25 mouse cellular contexts compared by ENCODE assay signal in genomic region chr12:57511560-57511959, GRCm38 (mm10). TPM values are rescaled to one million over a fixed set of nuclear protein-coding genes. Genes with fewer than 3 reads are reported as not detected.
"Had no signal": no experiment of that assay in that cellular context is flagged by ENCODE, and none has a peak within 500 bp of the region (broad histone marks: within the 10 kb centered on the region; RNA-seq: fewer than 3 reads in every experiment).

No protein-coding gene starts in this region.

- H3K4me2 ChIP-seq: heart, embryonic 12.5 days; hindbrain, embryonic 12.5 days; hindbrain, embryonic 14.5 days; intestine, embryonic 15.5 days; limb, embryonic 15.5 days had no signal

- H3K27me3 ChIP-seq: heart, embryonic 12.5 days; hindbrain, embryonic 12.5 days; intestine, embryonic 15.5 days; limb, embryonic 15.5 days had no signal

- ATAC-seq: hindbrain, embryonic 16.5 days; inflammation-experienced regulatory T-cells, adult 6 months; intestine, embryonic 15.5 days; intestine, postnatal 0 days had no signal

- H3K27ac ChIP-seq: gastrocnemius, adult 2 months; heart, embryonic 10.5 days; hindbrain, embryonic 10.5 days; hindbrain, embryonic 12.5 days; hindbrain, embryonic 14.5 days; intestine, embryonic 15.5 days; layer of hippocampus, adult 2 months; left cerebral cortex, adult 2 months; limb, embryonic 15.5 days had no signal

- H3K36me3 ChIP-seq: heart, embryonic 10.5 days; heart, embryonic 12.5 days; hindbrain, embryonic 10.5 days; hindbrain, embryonic 12.5 days; intestine, embryonic 15.5 days; limb, embryonic 15.5 days had no signal

- H3K4me1 ChIP-seq: heart, embryonic 10.5 days; heart, embryonic 12.5 days; hindbrain, embryonic 12.5 days had no signal

- H3K4me3 ChIP-seq: gastrocnemius, adult 2 months; heart, embryonic 10.5 days; heart, embryonic 12.5 days; hindbrain, embryonic 10.5 days; hindbrain, embryonic 12.5 days; intestine, embryonic 15.5 days; layer of hippocampus, adult 2 months; left cerebral cortex, adult 2 months; limb, embryonic 15.5 days had no signal

- DNase-seq: gastrocnemius, adult 2 months; gastrocnemius, postnatal 10 days; gastrocnemius, postnatal 25 days; heart, adult 18-20 months; heart, postnatal 10 days; heart, postnatal 4 days; kidney, adult 18-20 months; kidney, adult 8-10 months; kidney, postnatal 10 days; kidney, postnatal 25 days; kidney, postnatal 4 days had no signal

- H3K9me3 ChIP-seq: heart, embryonic 10.5 days; heart, embryonic 12.5 days; hindbrain, embryonic 10.5 days; hindbrain, embryonic 12.5 days; intestine, embryonic 15.5 days; limb, embryonic 15.5 days had no signal

- H3K9ac ChIP-seq: heart, embryonic 12.5 days; hindbrain, embryonic 12.5 days; hindbrain, embryonic 14.5 days; intestine, embryonic 15.5 days; limb, embryonic 15.5 days had no signal

RNA-seq across cellular contexts. Expression of gene Foxa1, which starts 35.2 kb away (rescaled TPM):
- polyA plus RNA-seq: frontal cortex, adult 2 months; inflammation-experienced regulatory T-cells, adult 6 months; limb, embryonic 11.5 days; limb, embryonic 15.5 days had no signal

RNA-seq across cellular contexts. Expression of gene Ttc6, which starts 52.4 kb away (rescaled TPM):
- polyA plus RNA-seq: inflammation-experienced regulatory T-cells, adult 6 months had no signal
